Mouse (Mus musculus) ovary, adult 2 months (tissue): ENCODE data around the gene Vmn1r183. TPM values are rescaled to one million over a fixed set of nuclear protein-coding genes. Genes with fewer than 3 reads are reported as not detected.

Experiments
- polyA plus RNA-seq: library from polyadenylated mRNA; depleted of rRNA; stranded (reverse); fragments of >200 nt; gene quantifications from 2 replicates; pipeline ENCODE4 v1.2.3, GENCODE M21; 2012; rRNA removed

The Vmn1r183 gene
- polyA plus RNA-seq, result not detected in 2 replicates

GRCm38 (mm10) chr7:24052660-24053304, at the start of gene Vmn1r183:
Gene Vmn1r183, plus strand, starts transcription at chr7:24053254.

GRCm38 (mm10) chr7:24081634-24082431, 28.8 kb downstream of the Vmn1r183 start, which contains the start of gene Zfp180:
Gene Zfp180, plus strand, starts transcription at chr7:24081924.

GRCm38 (mm10) chr7:24112156-24112856, 59.3 kb downstream of the Vmn1r183 start, which contains the start of gene Zfp112:
Gene Zfp112, plus strand, starts transcription at chr7:24112314.

Other genes starting within 250 kb of the Vmn1r183 start
- not detected in 2 replicates for gene Vmn1r175, start 242.6 kb upstream of the Vmn1r183 start, polyA plus RNA-seq
- not detected in 2 replicates for gene Vmn1r176, start 215.9 kb upstream of the Vmn1r183 start, polyA plus RNA-seq
- not detected in 2 replicates for gene Vmn1r177, start 186.8 kb upstream of the Vmn1r183 start, polyA plus RNA-seq
- not detected in 2 replicates for gene Vmn1r178, start 161.2 kb upstream of the Vmn1r183 start, polyA plus RNA-seq
- gene Vmn1r179, start 126.3 kb upstream of the Vmn1r183 start, polyA plus RNA-seq, result not detected in 2 replicates
- not detected in 2 replicates for gene Vmn1r180, start 102.6 kb upstream of the Vmn1r183 start, polyA plus RNA-seq
- gene Vmn1r181, start 78.6 kb upstream of the Vmn1r183 start, polyA plus RNA-seq, result not detected in 2 replicates
- gene V1rd19, start 51.6 kb upstream of the Vmn1r183 start, polyA plus RNA-seq, result not detected in 2 replicates
- 17.2 and 18.5 TPM in 2 replicates for gene Zfp180, start 28.7 kb downstream of the Vmn1r183 start, polyA plus RNA-seq
- 2.7 TPM in 2 replicates for gene Zfp112, start 59.1 kb downstream of the Vmn1r183 start, polyA plus RNA-seq
- gene Zfp235, start 80.9 kb downstream of the Vmn1r183 start, polyA plus RNA-seq, result 6.5 and 8.0 TPM in 2 replicates
- 0.72 and 0.81 TPM in 2 replicates for gene Zfp114, start 121.8 kb downstream of the Vmn1r183 start, polyA plus RNA-seq
- 2.0 and 2.8 TPM in 2 replicates for gene Zfp111, start 158.2 kb downstream of the Vmn1r183 start, polyA plus RNA-seq
- gene Zfp109, start 184.3 kb downstream of the Vmn1r183 start, polyA plus RNA-seq, result 1.6 and 2.5 TPM in 2 replicates
- gene Zfp108, start 201.5 kb downstream of the Vmn1r183 start, polyA plus RNA-seq, result 2.1 and 2.2 TPM in 2 replicates
- 1.7 and 2.2 TPM in 2 replicates for gene Zfp93, start 217.2 kb downstream of the Vmn1r183 start, polyA plus RNA-seq
- gene Zfp61, start 248.0 kb downstream of the Vmn1r183 start, polyA plus RNA-seq, result 6.8 and 7.4 TPM in 2 replicates